Mouse (Mus musculus) kidney, adult 8-10 months (tissue): Measurements from ENCODE around the gene Dpep3.
A peak's percentile ranks its signal among the peaks of the same experiment; 100 is the strongest.

Source experiments
- DNase-seq, 2 experiments: peaks; one replicate each; pipeline ENCODE4 v3.0.0; 2022

The Dpep3 gene

DNA sequence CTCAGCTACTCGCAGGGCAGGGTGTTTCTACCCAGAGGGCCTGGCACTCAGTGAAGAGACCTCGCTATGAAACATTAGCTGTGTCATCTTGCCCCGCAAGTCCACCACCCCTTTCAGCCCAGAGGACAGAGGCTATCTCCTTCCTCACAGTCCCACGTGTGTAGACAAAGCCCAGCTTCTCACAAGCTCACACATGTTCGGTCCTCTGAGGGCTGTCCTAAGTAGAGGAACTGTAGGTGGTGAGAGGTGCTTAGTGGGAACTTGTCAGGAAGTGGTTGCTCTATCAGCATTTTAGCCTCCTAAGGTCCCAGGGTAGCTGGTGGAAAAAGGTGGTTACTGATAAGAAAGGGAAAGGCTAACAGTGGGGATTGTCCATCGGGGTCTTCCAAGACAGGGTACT lies 44.1 kb downstream of the Dpep3 start:
- DNase-seq = no peak

GRCm38 (mm10) chr8:105933762-105934161 lies 45.5 kb downstream of the Dpep3 start, which contains the start of gene Ctrl:
Ctrl (minus strand) TSS chr8:105933862.
- no peak for DNase-seq

- no peak for DNase-seq
These were observed 46.7 kb downstream of the Dpep3 start for GRCm38 (mm10) chr8:105932525-105932924.

DNA sequence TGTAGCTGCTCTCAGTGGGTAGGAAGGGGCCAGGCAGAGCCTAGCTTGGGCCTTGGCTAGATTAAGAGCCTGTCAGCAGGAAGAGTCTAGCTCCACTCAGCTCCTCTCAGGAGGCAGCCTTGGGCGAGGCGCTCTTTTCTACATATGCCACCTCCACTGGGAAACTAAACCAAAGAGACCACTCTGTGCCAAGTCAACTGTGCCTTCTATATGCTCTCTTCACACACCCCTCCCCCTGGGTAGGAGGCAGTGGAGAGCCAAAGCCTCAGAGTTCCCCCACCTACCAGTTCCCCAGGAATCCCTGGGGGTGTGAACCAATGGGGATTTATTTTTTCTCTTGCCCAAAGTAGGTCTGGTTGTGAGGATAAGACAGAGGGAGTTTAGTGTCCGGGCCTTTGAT lies 48.0 kb downstream of the Dpep3 start:
- DNase-seq = no peak

GRCm38 (mm10) chr8:105930602-105931001 lies 48.6 kb downstream of the Dpep3 start:
- DNase-seq = peak; percentile 56 to 82

DNA sequence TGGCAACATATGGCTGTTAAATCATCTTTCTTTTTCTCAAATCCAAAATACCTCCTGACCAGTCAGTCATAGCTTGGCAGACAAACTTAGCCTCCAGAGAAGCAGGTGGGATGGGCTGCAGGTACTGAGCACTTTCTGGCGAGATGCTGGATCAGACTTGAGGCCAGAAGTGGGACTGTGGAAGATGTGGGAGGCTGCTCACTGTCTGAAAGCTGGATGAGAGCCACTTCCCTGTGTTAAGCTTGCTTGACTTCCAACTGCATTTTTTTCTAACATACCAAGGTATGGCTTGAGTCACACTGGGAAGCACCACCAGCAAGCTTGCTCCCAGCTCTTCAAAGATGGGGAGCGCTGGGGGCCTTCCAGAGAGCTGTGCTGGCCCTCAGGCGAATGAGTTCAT lies 54.1 kb downstream of the Dpep3 start:
- DNase-seq = no peak
